Mouse (Mus musculus): ENCODE measurements around the gene Cryba4.

The Cryba4 gene

GRCm38 (mm10) chr5:112265110-112265509 is 12.8 kb upstream of the Cryba4 start:
- no peak for DNase-seq

GRCm38 (mm10) chr5:112264099-112264498 is 11.8 kb upstream of the Cryba4 start:
- DNase-seq = no peak

- DNase-seq = no peak
Measured at GRCm38 (mm10) chr5:112260818-112261217, 8.5 kb upstream of the Cryba4 start.

- DNase-seq = no peak
Measured at GRCm38 (mm10) chr5:112259862-112260650, 7.7 kb upstream of the Cryba4 start.

GRCm38 (mm10) chr5:112257896-112258295 is 5.6 kb upstream of the Cryba4 start:
- DNase-seq = no peak

- peak; percentile 56 to 59 for DNase-seq
Measured at GRCm38 (mm10) chr5:112256457-112256856, 4.1 kb upstream of the Cryba4 start.

- peak; percentile 87 to 93 for DNase-seq
Measured at GRCm38 (mm10) chr5:112255426-112255825, 3.1 kb upstream of the Cryba4 start, which contains the start of gene Crybb1. Crybb1 (plus strand) TSS chr5:112255815.

- peak; percentile 64 to 66 for DNase-seq
Measured at GRCm38 (mm10) chr5:112254282-112254806, 2.0 kb upstream of the Cryba4 start.

GRCm38 (mm10) chr5:112253169-112253568 is 851 bp upstream of the Cryba4 start:
- no peak for DNase-seq

GRCm38 (mm10) chr5:112249106-112249505 is 3.2 kb downstream of the Cryba4 start:
- no peak for DNase-seq

GRCm38 (mm10) chr5:112247399-112247798 is 4.9 kb downstream of the Cryba4 start:
- no peak for DNase-seq

- DNase-seq = no peak
Measured at GRCm38 (mm10) chr5:112244890-112245615, 7.3 kb downstream of the Cryba4 start.

- no peak for DNase-seq
Measured at GRCm38 (mm10) chr5:112244275-112244562, 8.1 kb downstream of the Cryba4 start.

GRCm38 (mm10) chr5:112243539-112244274 is 8.6 kb downstream of the Cryba4 start:
- no peak for DNase-seq

GRCm38 (mm10) chr5:112243041-112243440 is 9.3 kb downstream of the Cryba4 start:
- no peak for DNase-seq

- no peak for DNase-seq
Measured at GRCm38 (mm10) chr5:112242361-112242778, 9.9 kb downstream of the Cryba4 start.

- no peak for DNase-seq
Measured at GRCm38 (mm10) chr5:112241849-112242248, 10.5 kb downstream of the Cryba4 start.

GRCm38 (mm10) chr5:112240761-112241160 is 11.6 kb downstream of the Cryba4 start:
- peak; percentile 95 to 98 for DNase-seq

- DNase-seq = peak in 1 of 2 experiments; percentile 40
Measured at GRCm38 (mm10) chr5:112238781-112239482, 13.4 kb downstream of the Cryba4 start.

- peak in 1 of 2 experiments; percentile 65 for DNase-seq
Measured at GRCm38 (mm10) chr5:112237866-112238570, 14.3 kb downstream of the Cryba4 start.

GRCm38 (mm10) chr5:112237439-112237838 is 14.9 kb downstream of the Cryba4 start:
- peak; percentile 58 to 68 for DNase-seq

GRCm38 (mm10) chr5:112236631-112237030 is 15.7 kb downstream of the Cryba4 start:
- DNase-seq = no peak
